Mouse (Mus musculus) gastrocnemius, postnatal 4 days (tissue): Measurements from ENCODE around the gene Ifit3b. TPM values are rescaled to one million over a fixed set of nuclear protein-coding genes. Genes with fewer than 3 reads are reported as not detected.

ENCODE experiments used
- total RNA-seq, 2 experiments: library from RNA; stranded (reverse); gene quantifications; 2 replicates each; pipeline ENCODE4 v1.2.3; 2021

The Ifit3b gene
- total RNA-seq, 2 experiments from 2014 or later: 0.34 to 0.37 TPM

Other genes with a start within 250 kb of the Ifit3b start
- gene Ch25h, start 132.8 kb upstream of the Ifit3b start, total RNA-seq: under 1 TPM; 0.44 to 0.66 TPM
- 10 to 100 TPM; 20.3 to 20.6 TPM for gene Lipa, start 80.5 kb upstream of the Ifit3b start, total RNA-seq
- gene Ifit2, start 57.3 kb upstream of the Ifit3b start, total RNA-seq: 1 to 10 TPM; 5.2 to 5.7 TPM
- gene Ifit3, start 24.4 kb upstream of the Ifit3b start, total RNA-seq: 1 to 10 TPM in 1 of 2 experiments, under 1 TPM in 1; 0.65 to 1.3 TPM
- gene Ifit1bl1, start 6.0 kb upstream of the Ifit3b start, total RNA-seq: under 1 TPM in 1 of 2 experiments, not detected in 1; 0.44 TPM
- gene Ifit1bl2, start 32.8 kb downstream of the Ifit3b start, total RNA-seq: under 1 TPM in 1 of 2 experiments, not detected in 1; 0.10 TPM
- under 1 TPM; 0.13 to 0.42 TPM for gene Ifit1, start 32.9 kb downstream of the Ifit3b start, total RNA-seq
- gene Slc16a12, start 139.3 kb downstream of the Ifit3b start, total RNA-seq: 1 to 10 TPM; 3.6 to 3.8 TPM